Mouse (Mus musculus): ENCODE results near the gene Rdh1. TPM values are rescaled to one million over a fixed set of nuclear protein-coding genes. Genes with fewer than 3 reads are reported as not detected.
"Not testable (repeated sequence)": the region's sequence is repeated elsewhere in the genome, so short reads cannot be mapped to it uniquely, and the experiment has no call there.

The Rdh1 gene
- total RNA-seq, 2 experiments from 2014 or later = 0.48 to 1.00 TPM

- DNase-seq = peak; percentile 73
Observed at GRCm38 (mm10) chr10:127748847-127749612, 10.5 kb upstream of the Rdh1 start.

GRCm38 (mm10) chr10:127750136-127750777, 9.3 kb upstream of the Rdh1 start:
- no peak for DNase-seq

- DNase-seq = no peak
Observed at GRCm38 (mm10) chr10:127751548-127751947, 8.0 kb upstream of the Rdh1 start, which contains the start of gene Gpr182. Gene Gpr182, minus strand, starts transcription at chr10:127751732.

GRCm38 (mm10) chr10:127754566-127755166, 4.9 kb upstream of the Rdh1 start:
- peak; percentile 72 for DNase-seq

- DNase-seq = no peak
Observed at GRCm38 (mm10) chr10:127755246-127755645, 4.3 kb upstream of the Rdh1 start.

GRCm38 (mm10) chr10:127755770-127756468, 3.6 kb upstream of the Rdh1 start:
- no peak for DNase-seq

- DNase-seq = not testable (repeated sequence)
Observed at GRCm38 (mm10) chr10:127762926-127763325, 3.4 kb downstream of the Rdh1 start.

GRCm38 (mm10) chr10:127763914-127764680, 4.6 kb downstream of the Rdh1 start:
- DNase-seq = no peak

- no peak for DNase-seq
Observed at GRCm38 (mm10) chr10:127766564-127766963, 7.0 kb downstream of the Rdh1 start.

GRCm38 (mm10) chr10:127776011-127776410, 16.5 kb downstream of the Rdh1 start, which contains the start of gene Rdh9:
Gene Rdh9, plus strand, starts transcription at chr10:127776386.
- no peak for DNase-seq

- DNase-seq = not testable (repeated sequence)
Observed at GRCm38 (mm10) chr10:127782321-127782720, 22.8 kb downstream of the Rdh1 start.

- DNase-seq = not testable (repeated sequence)
Observed at GRCm38 (mm10) chr10:127785411-127785810, 25.9 kb downstream of the Rdh1 start.

- no peak for DNase-seq
Observed at GRCm38 (mm10) chr10:127799295-127799694, 39.8 kb downstream of the Rdh1 start.

GRCm38 (mm10) chr10:127800891-127801290, 41.4 kb downstream of the Rdh1 start, which contains the start of gene Rdh16:
Gene Rdh16, plus strand, starts transcription at chr10:127801152.
- DNase-seq = no peak

- DNase-seq = no peak
Observed at GRCm38 (mm10) chr10:127801612-127802011, 42.1 kb downstream of the Rdh1 start.

GRCm38 (mm10) chr10:127802236-127802635, 42.7 kb downstream of the Rdh1 start:
- DNase-seq = no peak

GRCm38 (mm10) chr10:127804416-127804815, 44.9 kb downstream of the Rdh1 start:
- no peak for DNase-seq

- DNase-seq = no peak
Observed at GRCm38 (mm10) chr10:127815888-127816287, 56.4 kb downstream of the Rdh1 start.

- DNase-seq = not testable (repeated sequence)
Observed at GRCm38 (mm10) chr10:127817268-127817910, 57.9 kb downstream of the Rdh1 start.
